In genomic region chr2:148857506-148857905, GRCm38 (mm10) we compare ENCODE assay signal across 27 mouse cellular contexts. TPM values are rescaled to one million over a fixed set of nuclear protein-coding genes. Genes with fewer than 3 reads are reported as not detected.
DNase-seq lines count a peak whose midpoint lies in the region; ATAC-seq and TF ChIP-seq lines count a peak whose summit lies in the region.
"Had no signal": no experiment of that assay in that cellular context is flagged by ENCODE, and none has a peak within 500 bp of the region (broad histone marks: within the 10 kb centered on the region; RNA-seq: fewer than 3 reads in every experiment).

No protein-coding gene starts in this region.

- 51% methylated on average over 4 of the region's 4 CpGs for WGBS in heart, postnatal 0 days

- H3K27me3 ChIP-seq in heart, postnatal 0 days (ENCODE audit: control insufficient read depth, insufficient read depth, low read length) = no peaks in the 10 kb centered on the region
- H3K27me3 ChIP-seq: forebrain, embryonic 15.5 days; heart, embryonic 12.5 days; hindbrain, embryonic 12.5 days had no signal

- peak; percentile 41; the same call in 1 of the 2 replicates for ATAC-seq in heart, postnatal 0 days (ENCODE audit: insufficient read depth, low read depth)
- 0 out of 2 replicates have a peak, but pooled peaks have one; percentile 5 for ATAC-seq in granulocyte monocyte progenitor cell, adult 5-6 weeks (replicated peaks; ENCODE audit: poor library complexity, severe bottlenecking)
- ATAC-seq: forebrain, embryonic 15.5 days; midbrain, embryonic 16.5 days had no signal

- no peak overlapping the region for H3K4me2 ChIP-seq in heart, postnatal 0 days (ENCODE audit: low read depth, low read length)
- H3K4me2 ChIP-seq: forebrain, embryonic 15.5 days; hindbrain, embryonic 12.5 days had no signal

- TF ChIP-seq CTCF in gastrocnemius, adult 2 months (IDR thresholded peaks at IDR 0.05) = no peak
- TF ChIP-seq CTCF in heart, postnatal 0 days (IDR thresholded peaks at IDR 0.05; ENCODE audit: low read depth) = no peak

- H3K36me3 ChIP-seq in heart, postnatal 0 days (replicated peaks; ENCODE audit: control insufficient read depth, insufficient read depth, low read length) = no peaks in the 10 kb centered on the region
- H3K36me3 ChIP-seq: embryonic facial prominence, embryonic 10.5 days; forebrain, embryonic 15.5 days; heart, embryonic 12.5 days; hindbrain, embryonic 12.5 days had no signal

- H3K27ac ChIP-seq in gastrocnemius, adult 2 months = peak overlapping the region; percentile 79
- peak overlapping the region; percentile 76 for H3K27ac ChIP-seq in heart, postnatal 0 days (ENCODE audit: low read depth)
- H3K27ac ChIP-seq: embryonic facial prominence, embryonic 10.5 days; forebrain, embryonic 15.5 days; hindbrain, embryonic 12.5 days had no signal

- intact Hi-C loops in gastrocnemius, adult 2 months (cut with DNase I) = no loop called here

- TF ChIP-seq EP300 in heart, postnatal 0 days (IDR thresholded peaks at IDR 0.05; ENCODE audit: low read depth) = no peak

- no peaks in the 10 kb centered on the region for H3K9me3 ChIP-seq in heart, postnatal 0 days (replicated peaks; ENCODE audit: control insufficient read depth, low read length)
- H3K9me3 ChIP-seq: embryonic facial prominence, embryonic 10.5 days; forebrain, embryonic 15.5 days; hindbrain, embryonic 12.5 days had no signal

- H3K9ac ChIP-seq in heart, postnatal 0 days (replicated peaks; ENCODE audit: low read depth, low read length) = no peak overlapping the region
- H3K9ac ChIP-seq: forebrain, embryonic 15.5 days; heart, embryonic 12.5 days; hindbrain, embryonic 12.5 days had no signal

- DNase-seq in gastrocnemius, adult 2 months = no peak
- no peak for DNase-seq in gastrocnemius, postnatal 25 days
- peak; percentile 46 for DNase-seq in heart, postnatal 0 days (ENCODE audit: low spot score)
- DNase-seq in heart, adult 8-10 months (ENCODE audit: low spot score) = no peak
- DNase-seq in NIH3T3 (ENCODE audit: low read depth) = peak; percentile 72
- no peak for DNase-seq in neural tube, embryonic 10.5 days (ENCODE audit: extremely low spot score, low spot score)
- DNase-seq in cerebellum, postnatal 4 days (ENCODE audit: low spot score in 2 of 2) = no peak
- DNase-seq: adrenal gland, postnatal 25 days; cerebellum, adult 8-10 months; kidney, adult 2 months; kidney, postnatal 10 days; lung, postnatal 14 days; thymus, postnatal 25 days had no signal

- no peak overlapping the region for H3K4me3 ChIP-seq in gastrocnemius, adult 2 months
- no peak overlapping the region for H3K4me3 ChIP-seq in heart, postnatal 0 days (ENCODE audit: low read depth, low read length)
- H3K4me3 ChIP-seq: embryonic facial prominence, embryonic 10.5 days; forebrain, embryonic 15.5 days; heart, embryonic 12.5 days; hindbrain, embryonic 12.5 days had no signal

- peaks cover 17% of the 10 kb centered on the region for H3K4me1 ChIP-seq in heart, postnatal 0 days (ENCODE audit: control insufficient read depth, insufficient read depth)
- H3K4me1 ChIP-seq: embryonic facial prominence, embryonic 10.5 days; forebrain, embryonic 15.5 days; hindbrain, embryonic 12.5 days had no signal

RNA-seq across cellular contexts. Expression of gene 9230104L09Rik, which starts 7.3 kb away (rescaled TPM):
- 1 to 10 TPM in 1 of 2 experiments, not detected in 1; 1.3 TPM for total RNA-seq in gastrocnemius, adult 2 months (2021)
- 1 to 10 TPM; 1.3 to 1.4 TPM for total RNA-seq in gastrocnemius, postnatal 25 days (2021)
- not detected in 2 replicates for total RNA-seq in heart, postnatal 0 days (2014; rRNA removed; ENCODE audit: low replicate concordance)
- 0.98 and 1.5 TPM in 2 replicates for polyA plus RNA-seq in heart, postnatal 0 days (2015; fragmentation: Nextera tagmentation; extraction: Ambion mirVana)
- total RNA-seq in heart, adult 8-10 months (2022) = 1 to 10 TPM in 2 of 4 experiments, under 1 TPM in 2; 0.63 to 1.4 (median 0.89) TPM
- total RNA-seq in granulocyte monocyte progenitor cell, adult 5-6 weeks (2014; fragmentation: Nextera tagmentation) = not detected in 2 replicates
- total RNA-seq in granulocyte monocyte progenitor cell, adult 5-6 weeks (2017) = not detected in 2 replicates
- total RNA-seq: common myeloid progenitor, adult 5-6 weeks; layer of hippocampus, adult 18-20 months; left cerebral cortex, postnatal 25 days; megakaryocyte-erythroid progenitor cell, adult 5-6 weeks had no signal
- polyA plus RNA-seq: embryonic facial prominence, embryonic 10.5 days; forebrain, embryonic 15.5 days; heart, embryonic 12.5 days; hindbrain, embryonic 12.5 days; kidney, adult 2 months; limb, embryonic 14.5 days; liver, embryonic 16.5 days; midbrain, embryonic 16.5 days; neural tube, embryonic 11.5 days had no signal

RNA-seq across cellular contexts. Expression of gene Cst3, which starts 18.0 kb away (rescaled TPM):
- total RNA-seq in gastrocnemius, adult 2 months (2021) = 100 to 1,000 TPM; 519 to 664 TPM
- 100 to 1,000 TPM; 540 to 563 TPM for total RNA-seq in gastrocnemius, postnatal 25 days (2021)
- total RNA-seq in heart, postnatal 0 days (2014; rRNA removed; ENCODE audit: low replicate concordance) = 499 and 550 TPM in 2 replicates
- polyA plus RNA-seq in heart, postnatal 0 days (2015; fragmentation: Nextera tagmentation; extraction: Ambion mirVana) = 883 and 898 TPM in 2 replicates
- total RNA-seq in heart, adult 8-10 months (2022) = 1,000 to 10,000 TPM in 1 of 4 experiments, 100 to 1,000 TPM in 3; 949 to 1,042 (median 983) TPM
- total RNA-seq in granulocyte monocyte progenitor cell, adult 5-6 weeks (2014; fragmentation: Nextera tagmentation) = 362 and 448 TPM in 2 replicates
- total RNA-seq in granulocyte monocyte progenitor cell, adult 5-6 weeks (2017) = 432 and 469 TPM in 2 replicates

RNA-seq across cellular contexts. Expression of gene Cst9, which starts 22.6 kb away (rescaled TPM):
- not detected for total RNA-seq in gastrocnemius, adult 2 months (2021)
- not detected for total RNA-seq in gastrocnemius, postnatal 25 days (2021)
- 6.6 TPM in 1 of 2 replicates, not detected in the other for total RNA-seq in heart, postnatal 0 days (2014; rRNA removed; ENCODE audit: low replicate concordance)
- polyA plus RNA-seq in heart, postnatal 0 days (2015; fragmentation: Nextera tagmentation; extraction: Ambion mirVana) = 14.8 and 16.8 TPM in 2 replicates
- total RNA-seq in heart, adult 8-10 months (2022) = 1 to 10 TPM in 1 of 4 experiments, under 1 TPM in 3; 0.54 to 1.1 (median 0.83) TPM
- total RNA-seq in granulocyte monocyte progenitor cell, adult 5-6 weeks (2014; fragmentation: Nextera tagmentation) = not detected in 2 replicates
- total RNA-seq in granulocyte monocyte progenitor cell, adult 5-6 weeks (2017) = not detected in 2 replicates
- total RNA-seq: adrenal gland, postnatal 25 days; common myeloid progenitor, adult 5-6 weeks; gastrocnemius, adult 18-20 months; layer of hippocampus, adult 18-20 months; left cerebral cortex, postnatal 25 days; megakaryocyte-erythroid progenitor cell, adult 5-6 weeks had no signal
- polyA plus RNA-seq: embryonic facial prominence, embryonic 10.5 days; forebrain, embryonic 15.5 days; hindbrain, embryonic 12.5 days; kidney, adult 2 months; limb, embryonic 14.5 days; liver, embryonic 16.5 days; midbrain, embryonic 16.5 days; neural tube, embryonic 11.5 days had no signal

RNA-seq across cellular contexts. Expression of gene Cst13, which starts 37.6 kb away (rescaled TPM):
- total RNA-seq in gastrocnemius, adult 2 months (2021) = not detected
- not detected for total RNA-seq in gastrocnemius, postnatal 25 days (2021)
- total RNA-seq in heart, postnatal 0 days (2014; rRNA removed; ENCODE audit: low replicate concordance) = not detected in 2 replicates
- not detected in 2 replicates for polyA plus RNA-seq in heart, postnatal 0 days (2015; fragmentation: Nextera tagmentation; extraction: Ambion mirVana)
- not detected for total RNA-seq in heart, adult 8-10 months (2022)
- not detected in 2 replicates for total RNA-seq in granulocyte monocyte progenitor cell, adult 5-6 weeks (2014; fragmentation: Nextera tagmentation)
- total RNA-seq in granulocyte monocyte progenitor cell, adult 5-6 weeks (2017) = not detected in 2 replicates
- total RNA-seq: common myeloid progenitor, adult 5-6 weeks; gastrocnemius, adult 18-20 months; layer of hippocampus, adult 18-20 months; left cerebral cortex, postnatal 25 days; megakaryocyte-erythroid progenitor cell, adult 5-6 weeks had no signal
- polyA plus RNA-seq: embryonic facial prominence, embryonic 10.5 days; forebrain, embryonic 15.5 days; heart, embryonic 12.5 days; hindbrain, embryonic 12.5 days; kidney, adult 2 months; limb, embryonic 14.5 days; liver, embryonic 16.5 days; midbrain, embryonic 16.5 days; neural tube, embryonic 11.5 days had no signal

RNA-seq across cellular contexts. Expression of gene Cst8, which starts 58.9 kb away (rescaled TPM):
- total RNA-seq in gastrocnemius, adult 2 months (2021) = not detected
- total RNA-seq in gastrocnemius, postnatal 25 days (2021) = not detected
- total RNA-seq in heart, postnatal 0 days (2014; rRNA removed; ENCODE audit: low replicate concordance) = not detected in 2 replicates
- not detected in 2 replicates for polyA plus RNA-seq in heart, postnatal 0 days (2015; fragmentation: Nextera tagmentation; extraction: Ambion mirVana)
- not detected for total RNA-seq in heart, adult 8-10 months (2022)
- total RNA-seq in granulocyte monocyte progenitor cell, adult 5-6 weeks (2014; fragmentation: Nextera tagmentation) = not detected in 2 replicates
- not detected in 2 replicates for total RNA-seq in granulocyte monocyte progenitor cell, adult 5-6 weeks (2017)
- total RNA-seq: common myeloid progenitor, adult 5-6 weeks; gastrocnemius, adult 18-20 months; layer of hippocampus, adult 18-20 months; left cerebral cortex, postnatal 25 days; megakaryocyte-erythroid progenitor cell, adult 5-6 weeks had no signal
- polyA plus RNA-seq: embryonic facial prominence, embryonic 10.5 days; forebrain, embryonic 15.5 days; heart, embryonic 12.5 days; hindbrain, embryonic 12.5 days; limb, embryonic 14.5 days; midbrain, embryonic 16.5 days; neural tube, embryonic 11.5 days had no signal

Comparison
In these comparisons a context has a peak if more than half of its experiments do, and no peak if none do; other contexts are left out.
1. DNase-seq: peak in heart, postnatal 0 days (single experiment) and NIH3T3 (single experiment); none in gastrocnemius, adult 2 months (single experiment), gastrocnemius, postnatal 25 days (single experiment), heart, adult 8-10 months (single experiment), neural tube, embryonic 10.5 days (single experiment) and cerebellum, postnatal 4 days (0 of 2).